Mouse (Mus musculus) liver, adult 2 months (tissue): ENCODE results near the gene Shank2.

Experiments used
- CTCF ChIP-seq: fragments of 200-500 bp; IDR thresholded peaks from 2 replicates; pipeline ENCODE4 v1.5.1; 2011; ENCODE audit warnings: low read depth, low read length, control low read depth
- POLR2A ChIP-seq: fragments of 200-500 bp; IDR thresholded peaks from 2 replicates; pipeline ENCODE4 v1.6.1; 2011; ENCODE audit warnings: low read length, control low read depth; ENCODE audit not compliant: insufficient read depth; ENCODE audit errors: extremely low read depth

GRCm38 (mm10) chr7:144139691-144140090, 138.0 kb downstream of the Shank2 start:
- TF ChIP-seq POLR2A (no peak), CTCF (no peak)
